Mouse (Mus musculus) hindbrain, embryonic 14.5 days (tissue): Measurements from ENCODE around the gene Plrg1. TPM values are rescaled to one million over a fixed set of nuclear protein-coding genes. Genes with fewer than 3 reads are reported as not detected.

Experiments
- ATAC-seq: fragments of 200-750 bp; cut with Nextera tagmentation; 2 replicates; pipeline ENCODE4 v1.8.0; 2017; ENCODE audit warnings: moderate number of reproducible peaks, mild to moderate bottlenecking, moderate TSS enrichment, moderate library complexity; ENCODE audit not compliant: low FRiP score
- DNase-seq: peaks from one replicate; pipeline ENCODE4 v3.0.0-alpha.2; 2015; ENCODE audit warnings: low spot score
- H3K27ac ChIP-seq: fragments of 300-500 bp; sonication (generic); 2 replicates; pipeline ENCODE4 v1.5.1; 2014; ENCODE audit warnings: mild to moderate bottlenecking, moderate library complexity
- H3K27me3 ChIP-seq: fragments of 300-500 bp; sonication (generic); 2 replicates; pipeline ENCODE4 v1.6.1; 2014; ENCODE audit warnings: mild to moderate bottlenecking, low read length, mixed read lengths; ENCODE audit not compliant: control insufficient read depth, insufficient read depth
- H3K36me3 ChIP-seq: fragments of 300-500 bp; sonication (generic); replicated peaks from 2 replicates; pipeline ENCODE4 v1.6.1; 2014; ENCODE audit not compliant: control insufficient read depth, insufficient read depth
- H3K4me1 ChIP-seq: fragments of 300-500 bp; sonication (generic); replicated peaks from 2 replicates; pipeline ENCODE4 v1.6.1; 2014; ENCODE audit warnings: antibody characterized with exemption, low read length, mixed read lengths; ENCODE audit not compliant: control insufficient read depth, insufficient read depth
- H3K4me2 ChIP-seq: fragments of 300-500 bp; sonication (generic); replicated peaks from 2 replicates; pipeline ENCODE4 v1.6.1; 2014; ENCODE audit warnings: mild to moderate bottlenecking, moderate library complexity
- H3K4me3 ChIP-seq: fragments of 300-500 bp; sonication (generic); replicated peaks from 2 replicates; pipeline ENCODE4 v1.5.1; 2014; ENCODE audit warnings: mild to moderate bottlenecking, low read length
- H3K9ac ChIP-seq: fragments of 300-500 bp; sonication (generic); 2 replicates; pipeline ENCODE4 v1.6.1; 2014
- H3K9me3 ChIP-seq: fragments of 300-500 bp; sonication (generic); 2 replicates; pipeline ENCODE4 v1.6.1; 2016; ENCODE audit warnings: low read length; ENCODE audit not compliant: control insufficient read depth
- WGBS: fragments of 180-500 bp; shearing (Covaris S2); extraction: QIAGEN DNeasy Blood & Tissue Kit; methylation state at CpG from one replicate; pipeline ENCODE4 v1.1.7; 2014; 5-methylcytosine and 5-hydroxymethylcytosine counted together
- polyA plus RNA-seq: library from polyadenylated mRNA; unstranded; fragments of >200 nt; fragmentation: Nextera tagmentation; extraction: Ambion mirVana; gene quantifications from 2 replicates; pipeline ENCODE4 v1.2.1, GENCODE M21; 2014

Plrg1 gene
- polyA plus RNA-seq, 1 experiment from 2014 or later, result 99.6 TPM

GRCm38 (mm10) chr3:83068869-83069268 is 13.5 kb downstream of the Plrg1 start:
- Histone ChIP-seq H3K9ac (no peak overlapping the region), H3K4me2 (no peak overlapping the region), H3K36me3 (peaks cover 95% of the 10 kb centered on the region), H3K4me1 (no peaks in the 10 kb centered on the region), H3K27me3 (no peaks in the 10 kb centered on the region), H3K4me3 (no peak overlapping the region), H3K9me3 (no peaks in the 10 kb centered on the region), H3K27ac (no peak overlapping the region)
- WGBS, result 98% methylated on average over 13 of the region's 13 CpGs
- no peak for ATAC-seq
- DNase-seq, result no peak

GRCm38 (mm10) chr3:83070231-83070630 is 14.9 kb downstream of the Plrg1 start:
- Histone ChIP-seq H3K27me3 (no peaks in the 10 kb centered on the region), H3K9ac (no peak overlapping the region), H3K4me2 (no peak overlapping the region), H3K4me1 (no peaks in the 10 kb centered on the region), H3K9me3 (no peaks in the 10 kb centered on the region), H3K27ac (no peak overlapping the region), H3K4me3 (no peak overlapping the region), H3K36me3 (peaks cover 85% of the 10 kb centered on the region)
- ATAC-seq, result no peak
- 89% methylated on average over 4 of the region's 4 CpGs for WGBS
- DNase-seq, result no peak

GRCm38 (mm10) chr3:83076563-83076962 is 21.2 kb downstream of the Plrg1 start:
- H3K27me3 ChIP-seq, result no peaks in the 10 kb centered on the region
- DNase-seq (no peak), ATAC-seq (peak; percentile 61; the same call in 1 of the 2 replicates)
- H3K9me3 ChIP-seq, result no peaks in the 10 kb centered on the region
- H3K9ac ChIP-seq, result no peak overlapping the region
- H3K36me3 ChIP-seq, result peaks cover 22% of the 10 kb centered on the region
- WGBS, result 17% methylated on average over 3 of the region's 3 CpGs
- H3K27ac ChIP-seq, result no peak overlapping the region
- H3K4me1 ChIP-seq, result peaks cover 4% of the 10 kb centered on the region; the same call in 1 of the 2 replicates
- no peak overlapping the region for H3K4me3 ChIP-seq
- no peak overlapping the region for H3K4me2 ChIP-seq

- no peaks in the 10 kb centered on the region for H3K27me3 ChIP-seq
- DNase-seq, result peak; percentile 80
- peaks cover 4% of the 10 kb centered on the region; the same call in 1 of the 2 replicates for H3K4me1 ChIP-seq
- H3K4me2 ChIP-seq, result peak overlapping the region; percentile 50
- peak overlapping the region; percentile 16; the same call in 1 of the 2 replicates for H3K4me3 ChIP-seq
- H3K9me3 ChIP-seq, result no peaks in the 10 kb centered on the region
- 10% methylated on average over 11 of the region's 11 CpGs for WGBS
- no peak overlapping the region for H3K9ac ChIP-seq
- no peaks in the 10 kb centered on the region for H3K36me3 ChIP-seq
- no peak overlapping the region for H3K27ac ChIP-seq
- ATAC-seq, result peak; percentile 66; the same call in 1 of the 2 replicates
These were observed 25.3 kb downstream of the Plrg1 start for GRCm38 (mm10) chr3:83080567-83081055.

DNA sequence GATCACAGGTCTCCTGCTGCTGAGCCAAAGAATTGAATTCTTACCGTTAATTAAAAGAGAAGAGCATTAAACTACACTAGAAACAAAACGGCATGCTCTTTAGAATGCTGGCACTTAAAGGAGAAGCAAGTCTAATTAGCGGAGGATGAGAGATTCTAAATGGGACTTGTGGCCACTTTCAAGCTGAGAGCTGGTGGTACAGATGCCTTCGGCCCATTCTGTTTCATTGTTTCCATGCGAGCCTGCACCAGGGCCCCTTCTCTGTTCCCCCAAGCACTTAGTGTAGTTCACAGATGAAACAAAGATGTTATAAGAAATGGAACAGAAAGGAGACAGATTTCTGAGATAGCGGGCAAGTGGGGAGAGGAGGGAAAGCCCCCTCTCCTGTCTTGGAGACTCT is 42.3 kb downstream of the Plrg1 start:
- H3K9me3 ChIP-seq, result no peaks in the 10 kb centered on the region
- no peaks in the 10 kb centered on the region for H3K27me3 ChIP-seq
- H3K36me3 ChIP-seq, result no peaks in the 10 kb centered on the region
- no peak overlapping the region for H3K9ac ChIP-seq
- peaks cover 19% of the 10 kb centered on the region for H3K4me1 ChIP-seq
- 0 out of 2 replicates have a peak overlapping the region, but pooled peaks have one; percentile 4 for H3K4me2 ChIP-seq
- H3K27ac ChIP-seq, result no peak overlapping the region
- H3K4me3 ChIP-seq, result no peak overlapping the region
- DNase-seq (no peak), ATAC-seq (no peak)
- WGBS, result 15% methylated on average over 6 of the region's 6 CpGs

DNA sequence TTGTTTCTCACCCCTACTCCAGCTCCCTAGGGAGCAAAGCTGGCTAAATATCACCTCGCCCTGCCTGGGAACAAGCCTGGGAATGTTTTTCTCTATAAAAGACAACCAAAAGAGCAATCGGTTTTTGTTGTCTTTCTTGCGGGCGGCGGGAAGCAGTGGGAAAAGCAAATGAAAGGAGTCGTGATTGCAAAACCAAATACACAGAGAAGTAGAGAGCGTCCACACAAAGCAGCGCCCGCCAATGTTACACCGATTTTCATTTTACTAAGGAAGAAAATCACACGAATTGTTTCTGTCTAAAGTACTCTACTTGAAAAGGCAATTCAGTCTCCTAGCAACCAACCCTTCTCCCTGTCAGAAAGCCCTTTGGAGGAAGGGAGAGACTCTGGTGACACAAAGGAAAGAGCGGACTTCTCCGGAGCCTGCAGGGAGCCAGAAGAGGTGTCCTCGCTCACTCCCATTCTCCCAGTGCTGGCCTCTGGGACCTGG is 43.3 kb downstream of the Plrg1 start:
- H3K27ac ChIP-seq, result peak overlapping the region; percentile 73
- peak overlapping the region; percentile 53 for H3K9ac ChIP-seq
- peak; percentile 62 for DNase-seq
- no peaks in the 10 kb centered on the region for H3K36me3 ChIP-seq
- H3K4me3 ChIP-seq, result peak overlapping the region; percentile 10
- peaks cover 19% of the 10 kb centered on the region for H3K4me1 ChIP-seq
- H3K4me2 ChIP-seq, result peak overlapping the region; percentile 49
- no peaks in the 10 kb centered on the region for H3K9me3 ChIP-seq
- peak; percentile 81 for ATAC-seq
- WGBS, result 1% methylated on average over 14 of the region's 14 CpGs
- no peaks in the 10 kb centered on the region for H3K27me3 ChIP-seq

GRCm38 (mm10) chr3:83099139-83099538 is 43.8 kb downstream of the Plrg1 start:
- no peaks in the 10 kb centered on the region for H3K27me3 ChIP-seq
- no peaks in the 10 kb centered on the region for H3K9me3 ChIP-seq
- 68% methylated on average over 1 of the region's 1 CpGs for WGBS
- DNase-seq, result no peak
- H3K27ac ChIP-seq, result peak overlapping the region; percentile 73
- H3K9ac ChIP-seq, result peak overlapping the region; percentile 53
- peaks cover 19% of the 10 kb centered on the region for H3K4me1 ChIP-seq
- peak overlapping the region; percentile 10 for H3K4me3 ChIP-seq
- H3K4me2 ChIP-seq, result peak overlapping the region; percentile 49
- no peaks in the 10 kb centered on the region for H3K36me3 ChIP-seq
- ATAC-seq, result no peak; the same call in 1 of the 2 replicates

DNA sequence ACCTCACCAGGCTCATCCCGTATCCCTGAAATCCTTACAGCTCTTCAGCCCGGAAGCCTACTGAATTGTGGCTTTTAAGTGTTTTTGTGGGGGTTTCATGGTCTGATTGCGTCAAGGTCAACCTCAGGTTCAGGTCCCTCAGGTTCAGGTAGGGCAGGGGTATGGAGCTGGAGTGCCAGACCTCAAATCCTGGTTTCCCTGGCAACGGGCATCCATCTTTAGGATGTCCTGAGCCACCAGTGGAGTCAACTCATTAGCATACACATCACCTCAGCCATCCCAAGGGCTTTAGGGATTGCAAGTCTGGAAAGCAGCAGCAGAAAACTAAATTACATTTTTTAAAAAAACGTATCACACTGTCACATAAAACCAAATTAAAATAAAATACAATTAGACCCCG is 44.3 kb downstream of the Plrg1 start:
- no peak overlapping the region; the same call in 1 of the 2 replicates for H3K27ac ChIP-seq
- H3K4me1 ChIP-seq, result peaks cover 19% of the 10 kb centered on the region
- H3K4me2 ChIP-seq, result no peak overlapping the region
- DNase-seq (no peak), ATAC-seq (peak; percentile 49; the same call in 1 of the 2 replicates)
- no peaks in the 10 kb centered on the region for H3K36me3 ChIP-seq
- 44% methylated on average over 6 of the region's 6 CpGs for WGBS
- no peak overlapping the region for H3K4me3 ChIP-seq
- no peak overlapping the region for H3K9ac ChIP-seq
- H3K9me3 ChIP-seq, result no peaks in the 10 kb centered on the region
- H3K27me3 ChIP-seq, result no peaks in the 10 kb centered on the region

DNA sequence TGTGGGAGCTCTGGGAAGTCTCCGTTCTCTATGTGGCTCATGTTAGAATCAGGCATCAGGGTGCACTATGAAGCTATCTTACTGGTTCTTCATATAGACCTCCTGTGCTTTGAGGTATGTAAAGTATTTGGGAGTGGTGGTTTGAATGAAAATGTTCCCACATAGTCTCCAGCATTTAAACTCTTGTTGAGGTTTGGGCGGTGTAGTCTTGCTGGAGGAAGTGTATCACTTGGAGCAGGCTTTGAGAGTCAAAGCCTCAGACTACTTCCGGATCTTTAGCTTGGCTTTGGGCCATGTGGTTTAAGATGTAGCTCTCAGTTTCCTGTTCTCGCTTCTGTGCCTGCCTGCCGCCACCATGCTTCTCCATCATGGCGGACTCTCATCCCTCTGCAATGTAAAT is 47.0 kb downstream of the Plrg1 start:
- Histone ChIP-seq H3K36me3 (no peaks in the 10 kb centered on the region), H3K4me1 (peaks cover 19% of the 10 kb centered on the region), H3K4me3 (no peak overlapping the region), H3K4me2 (no peak overlapping the region), H3K27me3 (no peaks in the 10 kb centered on the region), H3K27ac (no peak overlapping the region), H3K9ac (no peak overlapping the region), H3K9me3 (no peaks in the 10 kb centered on the region)
- ATAC-seq, result no peak
- DNase-seq, result no peak
- 96% methylated on average over 6 of the region's 6 CpGs for WGBS
